Mouse (Mus musculus) yolk sac, embryonic 10.5 days (tissue): ENCODE results near the gene Otud6a.
"Not testable (repeated sequence)": the region's sequence is repeated elsewhere in the genome, so short reads cannot be mapped to it uniquely, and the experiment has no call there.

ENCODE experiments used
- DNase-seq: peaks from one replicate; pipeline ENCODE4 v3.0.0-alpha.2; 2017; ENCODE audit warnings: low spot score

Gene Otud6a

GRCm38 (mm10) chrX:100428693-100429092 lies at the start of gene Otud6a:
Otud6a (plus strand) TSS chrX:100429013.
- DNase-seq, result no peak

GRCm38 (mm10) chrX:100389887-100390286 lies 38.9 kb upstream of the Otud6a start:
- DNase-seq, result no peak

- DNase-seq, result no peak
Measured at GRCm38 (mm10) chrX:100392304-100392703, 36.5 kb upstream of the Otud6a start.

- DNase-seq, result no peak
Measured at GRCm38 (mm10) chrX:100394223-100394861, 34.5 kb upstream of the Otud6a start.

GRCm38 (mm10) chrX:100395026-100395425 lies 33.8 kb upstream of the Otud6a start:
- DNase-seq, result no peak

- DNase-seq, result no peak
Measured at GRCm38 (mm10) chrX:100400900-100401299, 27.9 kb upstream of the Otud6a start.

GRCm38 (mm10) chrX:100401657-100402056 lies 27.2 kb upstream of the Otud6a start:
- no peak for DNase-seq

- DNase-seq, result no peak
Measured at GRCm38 (mm10) chrX:100409245-100409644, 19.6 kb upstream of the Otud6a start.

GRCm38 (mm10) chrX:100432311-100432710 lies 3.5 kb downstream of the Otud6a start:
- no peak for DNase-seq

- not testable (repeated sequence) for DNase-seq
Measured at GRCm38 (mm10) chrX:100442617-100443016, 13.8 kb downstream of the Otud6a start, which contains the start of gene Awat2. Awat2 (minus strand) TSS chrX:100442717.

- no peak for DNase-seq
Measured at GRCm38 (mm10) chrX:100443532-100443931, 14.7 kb downstream of the Otud6a start.

GRCm38 (mm10) chrX:100468047-100468446 lies 39.2 kb downstream of the Otud6a start:
- no peak for DNase-seq

- no peak for DNase-seq
Measured at GRCm38 (mm10) chrX:100470126-100470525, 41.3 kb downstream of the Otud6a start.

GRCm38 (mm10) chrX:100471491-100471890 lies 42.7 kb downstream of the Otud6a start:
- DNase-seq, result no peak

- DNase-seq, result no peak
Measured at GRCm38 (mm10) chrX:100475569-100476223, 46.9 kb downstream of the Otud6a start.
